ENCODE assay signal across 8 mouse cellular contexts in genomic region chr11:36526381-36526780, GRCm38 (mm10).
DNase-seq lines count a peak whose midpoint lies in the region; ATAC-seq lines count a peak whose summit lies in the region.

No protein-coding gene starts in this region.

- DNase-seq in hindbrain, embryonic 10.5 days (ENCODE audit: low spot score) = peak; percentile 81
- DNase-seq in c-Kit-positive CD71-negative TER-119-negative erythroid progenitor cells, embryonic 14.5 days (ENCODE audit: low read depth) = peak; percentile 40
- DNase-seq in forebrain, embryonic 11.5 days (ENCODE audit: low spot score) = peak; percentile 90
- peak; percentile 4 for DNase-seq in heart, postnatal 25 days (ENCODE audit: low spot score)
- peak; percentile 72 for DNase-seq in left cerebral cortex, adult 11 months (ENCODE audit: low spot score)
- peak; percentile 95 for DNase-seq in midbrain, embryonic 11.5 days (ENCODE audit: low spot score, missing footprints)
- peak; percentile 50 for DNase-seq in telencephalon, adult 2 months (ENCODE audit: low read depth, low spot score)

- intact Hi-C loops in heart, postnatal 25 days (cut with DNase I) = loop anchor here (1.0 kb wide), 2 partner anchors 304 to 480 kb away; no protein-coding TSS in a partner anchor

- H3K9me3 ChIP-seq in hindbrain, embryonic 10.5 days = no peaks in the 10 kb centered on the region
- H3K9me3 ChIP-seq in hindbrain, embryonic 12.5 days (replicated peaks) = no peaks in the 10 kb centered on the region
- H3K9me3 ChIP-seq in forebrain, embryonic 11.5 days (ENCODE audit: control insufficient read depth, low read length) = no peaks in the 10 kb centered on the region
- no peaks in the 10 kb centered on the region for H3K9me3 ChIP-seq in midbrain, embryonic 11.5 days (ENCODE audit: control insufficient read depth, low read length)

- H3K4me1 ChIP-seq in hindbrain, embryonic 10.5 days (replicated peaks) = no peaks in the 10 kb centered on the region
- H3K4me1 ChIP-seq in hindbrain, embryonic 12.5 days = no peaks in the 10 kb centered on the region
- H3K4me1 ChIP-seq in forebrain, embryonic 11.5 days (replicated peaks; ENCODE audit: control insufficient read depth, insufficient read depth, low read length) = no peaks in the 10 kb centered on the region
- H3K4me1 ChIP-seq in midbrain, embryonic 11.5 days (ENCODE audit: control insufficient read depth, insufficient read depth, low read length) = no peaks in the 10 kb centered on the region

- H3K9ac ChIP-seq in hindbrain, embryonic 12.5 days = no peak overlapping the region
- no peak overlapping the region for H3K9ac ChIP-seq in forebrain, embryonic 11.5 days (ENCODE audit: low read length)
- no peak overlapping the region for H3K9ac ChIP-seq in midbrain, embryonic 11.5 days (ENCODE audit: low read length)

- H3K4me3 ChIP-seq in hindbrain, embryonic 10.5 days = no peak overlapping the region
- no peak overlapping the region for H3K4me3 ChIP-seq in hindbrain, embryonic 12.5 days
- no peak overlapping the region for H3K4me3 ChIP-seq in forebrain, embryonic 11.5 days (ENCODE audit: low read depth, low read length)
- H3K4me3 ChIP-seq in midbrain, embryonic 11.5 days (ENCODE audit: low read depth, low read length) = no peak overlapping the region

- WGBS in hindbrain, embryonic 10.5 days = 14% methylated on average over 8 of the region's 8 CpGs
- WGBS in hindbrain, embryonic 12.5 days = 16% methylated on average over 8 of the region's 8 CpGs
- 16% methylated on average over 8 of the region's 8 CpGs for WGBS in forebrain, embryonic 11.5 days
- WGBS in midbrain, embryonic 11.5 days = 13% methylated on average over 8 of the region's 8 CpGs

- no peak for ATAC-seq in hindbrain, embryonic 12.5 days (ENCODE audit: low FRiP score)
- ATAC-seq in forebrain, embryonic 11.5 days (replicated peaks; ENCODE audit: low FRiP score) = 0 out of 2 replicates have a peak, but pooled peaks have one; percentile 39
- ATAC-seq in midbrain, embryonic 11.5 days (ENCODE audit: low FRiP score) = peak; percentile 42; the same call in 1 of the 2 replicates

- H3K36me3 ChIP-seq in hindbrain, embryonic 10.5 days = 0 out of 2 replicates have a peak, but pooled peaks cover 5% of the 10 kb centered on the region
- H3K36me3 ChIP-seq in hindbrain, embryonic 12.5 days = no peaks in the 10 kb centered on the region
- H3K36me3 ChIP-seq in forebrain, embryonic 11.5 days (ENCODE audit: control insufficient read depth, insufficient read depth, low read length) = no peaks in the 10 kb centered on the region
- no peaks in the 10 kb centered on the region for H3K36me3 ChIP-seq in midbrain, embryonic 11.5 days (ENCODE audit: control insufficient read depth, insufficient read depth, low read length)

- H3K27ac ChIP-seq in hindbrain, embryonic 10.5 days = no peak overlapping the region
- H3K27ac ChIP-seq in hindbrain, embryonic 12.5 days = no peak overlapping the region
- no peak overlapping the region for H3K27ac ChIP-seq in forebrain, embryonic 11.5 days (ENCODE audit: low read depth, low read length)
- no peak overlapping the region for H3K27ac ChIP-seq in midbrain, embryonic 11.5 days (ENCODE audit: low read depth, low read length)

- no peaks in the 10 kb centered on the region for H3K27me3 ChIP-seq in hindbrain, embryonic 10.5 days (ENCODE audit: insufficient read depth, poor library complexity, severe bottlenecking)
- no peaks in the 10 kb centered on the region for H3K27me3 ChIP-seq in hindbrain, embryonic 12.5 days
- no peaks in the 10 kb centered on the region for H3K27me3 ChIP-seq in forebrain, embryonic 11.5 days (ENCODE audit: control insufficient read depth, insufficient read depth, low read length)
- no peaks in the 10 kb centered on the region for H3K27me3 ChIP-seq in midbrain, embryonic 11.5 days (ENCODE audit: control insufficient read depth, insufficient read depth, low read length)

- no peak overlapping the region for H3K4me2 ChIP-seq in hindbrain, embryonic 12.5 days (replicated peaks)
- no peak overlapping the region for H3K4me2 ChIP-seq in forebrain, embryonic 11.5 days (ENCODE audit: low read depth, low read length, severe bottlenecking)
- H3K4me2 ChIP-seq in midbrain, embryonic 11.5 days = no peak overlapping the region

Comparison
In these comparisons a context has a peak if more than half of its experiments do, and no peak if none do; other contexts are left out.
1. DNase-seq: peak in every context shown above with its lines; median percentile 95 in midbrain, embryonic 11.5 days; 90 in forebrain, embryonic 11.5 days; 81 in hindbrain, embryonic 10.5 days; 72 in left cerebral cortex, adult 11 months; 50 in telencephalon, adult 2 months; 40 in c-Kit-positive CD71-negative TER-119-negative erythroid progenitor cells, embryonic 14.5 days; 4 in heart, postnatal 25 days.